Comparison of ENCODE assay signal across 25 mouse cellular contexts in the genomic region with DNA sequence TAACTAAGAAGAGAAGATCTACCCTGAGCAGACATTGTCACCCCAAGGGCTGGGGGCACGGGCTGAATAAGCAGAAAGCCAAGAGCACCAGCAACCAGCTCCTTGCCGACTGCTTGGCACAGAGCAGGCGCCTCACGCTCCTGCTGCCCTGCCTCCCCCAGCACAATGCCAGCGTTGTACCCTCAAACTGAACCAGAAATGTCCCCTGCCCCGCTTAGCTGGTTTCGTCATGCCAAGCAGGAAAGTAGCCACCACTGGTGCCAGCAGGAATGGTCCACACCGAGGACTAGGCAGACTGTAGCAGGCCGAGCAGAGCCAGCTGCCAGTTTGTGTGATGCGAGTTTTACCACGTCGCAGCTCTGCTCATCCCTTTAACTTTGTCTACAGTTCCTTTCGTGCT. TPM values are rescaled to one million over a fixed set of nuclear protein-coding genes. Genes with fewer than 3 reads are reported as not detected.
"Had no signal": no experiment of that assay in that cellular context is flagged by ENCODE, and none has a peak within 500 bp of the region (broad histone marks: within the 10 kb centered on the region; RNA-seq: fewer than 3 reads in every experiment).

No protein-coding gene starts in this region.

- H3K27me3 ChIP-seq: liver, embryonic 15.5 days; neural tube, embryonic 13.5 days; stomach, embryonic 15.5 days had no signal

- H3K4me3 ChIP-seq: left cerebral cortex, adult 2 months; limb, embryonic 10.5 days; liver, embryonic 15.5 days; midbrain, embryonic 10.5 days; neural tube, embryonic 13.5 days; stomach, embryonic 15.5 days had no signal

- H3K9me3 ChIP-seq: limb, embryonic 10.5 days; liver, embryonic 15.5 days; midbrain, embryonic 10.5 days; neural tube, embryonic 13.5 days; stomach, embryonic 15.5 days had no signal

- H3K4me2 ChIP-seq: liver, embryonic 11.5 days; liver, embryonic 15.5 days; lung, embryonic 14.5 days; neural tube, embryonic 13.5 days; stomach, embryonic 15.5 days had no signal

- H3K27ac ChIP-seq: left cerebral cortex, adult 2 months; limb, embryonic 10.5 days; liver, embryonic 15.5 days; midbrain, embryonic 10.5 days; stomach, embryonic 15.5 days had no signal

- DNase-seq: kidney, postnatal 10 days; kidney, postnatal 4 days; lung, embryonic 14.5 days; lung, postnatal 10 days; lung, postnatal 4 days; midbrain, embryonic 14.5 days; right cerebral cortex, postnatal 14 days; thymus, adult 2 months; thymus, postnatal 25 days had no signal

- H3K36me3 ChIP-seq: liver, embryonic 15.5 days; stomach, embryonic 15.5 days had no signal

- H3K9ac ChIP-seq: liver, embryonic 15.5 days; lung, embryonic 14.5 days; neural tube, embryonic 13.5 days; stomach, embryonic 15.5 days had no signal

- H3K4me1 ChIP-seq: limb, embryonic 10.5 days; liver, embryonic 15.5 days; midbrain, embryonic 10.5 days; stomach, embryonic 15.5 days had no signal

RNA-seq across cellular contexts. Expression of a gene that starts 7.4 kb away (rescaled TPM):
- total RNA-seq: layer of hippocampus, adult 8-10 months; layer of hippocampus, postnatal 25 days; left cerebral cortex, adult 2 months; left cerebral cortex, postnatal 14 days; megakaryocyte, adult 5-6 weeks had no signal
- polyA plus RNA-seq: kidney, embryonic 14.5 days; limb, embryonic 10.5 days; limb, embryonic 14.5 days; liver, embryonic 11.5 days; liver, embryonic 15.5 days; lung, embryonic 14.5 days; midbrain, embryonic 10.5 days; spleen, adult 2 months; stomach, embryonic 15.5 days; testis, adult 2 months; thymus, adult 2 months; urinary bladder, adult 2 months had no signal
